Mouse (Mus musculus): ENCODE data around the gene 4921539E11Rik.
A peak's percentile ranks its signal among the peaks of the same experiment; 100 is the strongest.

4921539E11Rik gene

GRCm38 (mm10) chr4:103232156-103232555 lies 58.5 kb downstream of the 4921539E11Rik start:
- DNase-seq (ENCODE audit: low read depth, low spot score) = no peak

GRCm38 (mm10) chr4:103222854-103223253 lies 67.8 kb downstream of the 4921539E11Rik start:
- no peak for DNase-seq (ENCODE audit: low read depth, low spot score)

GRCm38 (mm10) chr4:103221789-103222188 lies 68.9 kb downstream of the 4921539E11Rik start:
- DNase-seq (ENCODE audit: low read depth, low spot score) = no peak

- peak; percentile 70 for DNase-seq (ENCODE audit: low read depth, low spot score)
Measured at GRCm38 (mm10) chr4:103219011-103219410, 71.7 kb downstream of the 4921539E11Rik start.

GRCm38 (mm10) chr4:103216046-103216445 lies 74.6 kb downstream of the 4921539E11Rik start:
- DNase-seq (ENCODE audit: low read depth, low spot score) = no peak

- DNase-seq (ENCODE audit: low read depth, low spot score) = peak; percentile 88
Measured at GRCm38 (mm10) chr4:103214925-103215820, 75.5 kb downstream of the 4921539E11Rik start, which contains the start of gene Slc35d1. Gene Slc35d1 (minus strand): TSS chr4:103215164.

- DNase-seq (ENCODE audit: low read depth, low spot score) = peak; percentile 37
Measured at GRCm38 (mm10) chr4:103214498-103214924, 76.2 kb downstream of the 4921539E11Rik start.

- no peak for DNase-seq (ENCODE audit: low read depth, low spot score)
Measured at GRCm38 (mm10) chr4:103213859-103214497, 76.7 kb downstream of the 4921539E11Rik start.

GRCm38 (mm10) chr4:103208553-103208952 lies 82.1 kb downstream of the 4921539E11Rik start:
- no peak for DNase-seq (ENCODE audit: low read depth, low spot score)

GRCm38 (mm10) chr4:103203646-103204045 lies 87.0 kb downstream of the 4921539E11Rik start:
- DNase-seq (ENCODE audit: low read depth, low spot score) = no peak

GRCm38 (mm10) chr4:103200046-103200445 lies 90.6 kb downstream of the 4921539E11Rik start:
- no peak for DNase-seq (ENCODE audit: low read depth, low spot score)

GRCm38 (mm10) chr4:103199086-103199485 lies 91.6 kb downstream of the 4921539E11Rik start:
- no peak for DNase-seq (ENCODE audit: low read depth, low spot score)

GRCm38 (mm10) chr4:103197401-103197800 lies 93.3 kb downstream of the 4921539E11Rik start:
- DNase-seq (ENCODE audit: low read depth, low spot score) = no peak

- DNase-seq (ENCODE audit: low read depth, low spot score) = no peak
Measured at GRCm38 (mm10) chr4:103192421-103192820, 98.2 kb downstream of the 4921539E11Rik start.

- no peak for DNase-seq (ENCODE audit: low read depth, low spot score)
Measured at GRCm38 (mm10) chr4:103188786-103189640, 101.7 kb downstream of the 4921539E11Rik start.
